Mouse (Mus musculus) testis, adult 2 months (tissue): Measurements from ENCODE around the gene Cox7b. TPM values are rescaled to one million over a fixed set of nuclear protein-coding genes. Genes with fewer than 3 reads are reported as not detected.

Experiments used
- H3K27ac ChIP-seq: fragments of 200-500 bp; 2 replicates; pipeline ENCODE4 v1.5.1; 2012; ENCODE audit warnings: low read depth, low read length; ENCODE audit not compliant: control insufficient read depth, insufficient read depth
- H3K27me3 ChIP-seq: fragments of 200-500 bp; 2 replicates; pipeline ENCODE4 v1.6.1; 2012; ENCODE audit warnings: mild to moderate bottlenecking, low read length, moderate library complexity; ENCODE audit not compliant: control insufficient read depth, insufficient read depth
- H3K36me3 ChIP-seq: fragments of 200-500 bp; 2 replicates; pipeline ENCODE4 v1.6.1; 2012; ENCODE audit warnings: mild to moderate bottlenecking, low read length; ENCODE audit not compliant: control insufficient read depth, insufficient read depth
- H3K4me1 ChIP-seq: fragments of 200-500 bp; 2 replicates; pipeline ENCODE4 v1.6.1; 2012; ENCODE audit warnings: low read length; ENCODE audit not compliant: control insufficient read depth, insufficient read depth
- H3K4me3 ChIP-seq: fragments of 200-500 bp; 2 replicates; pipeline ENCODE4 v1.5.1; 2012; ENCODE audit warnings: low read depth, mild to moderate bottlenecking, low read length, moderate library complexity, mixed read lengths; ENCODE audit not compliant: control insufficient read depth
- CTCF ChIP-seq: fragments of 200-500 bp; IDR thresholded peaks from 2 replicates; pipeline ENCODE4 v1.5.1; 2012; ENCODE audit warnings: low read depth, mild to moderate bottlenecking, inconsistent platforms, low read length, moderate library complexity; ENCODE audit not compliant: control insufficient read depth, insufficient read depth, insufficient replicate concordance
- POLR2A ChIP-seq: fragments of 200-500 bp; IDR thresholded peaks from 2 replicates; pipeline ENCODE4 v1.6.1; 2012; ENCODE audit warnings: low read depth, mild to moderate bottlenecking, inconsistent platforms, low read length, moderate library complexity; ENCODE audit not compliant: control insufficient read depth
- polyA plus RNA-seq: library from polyadenylated mRNA; depleted of rRNA; stranded (reverse); fragments of >200 nt; gene quantifications from 2 replicates; pipeline ENCODE4 v1.2.3, GENCODE M21; 2012

The Cox7b gene
- polyA plus RNA-seq, 1 experiment: 10.1 TPM

DNA sequence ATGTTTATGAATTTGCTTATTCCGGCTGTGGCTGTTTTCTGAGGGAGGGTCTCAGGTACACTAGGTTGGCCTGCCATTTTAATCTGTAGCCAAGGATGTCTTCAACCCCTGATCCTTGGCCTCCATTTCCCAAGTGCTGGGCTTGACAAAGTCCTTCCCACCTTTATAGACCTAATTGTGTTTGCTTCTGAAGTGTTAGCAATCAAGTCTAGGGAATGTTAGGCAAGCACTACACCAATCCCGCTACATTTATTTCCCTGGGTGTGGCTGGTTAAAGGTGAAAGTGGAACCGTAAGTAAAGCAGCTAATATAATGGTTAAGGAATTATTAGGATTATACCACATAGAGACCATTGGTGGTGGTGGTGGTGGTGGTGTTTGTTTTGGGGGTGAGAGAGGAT, 1.6 kb downstream of the Cox7b start:
- H3K4me3 ChIP-seq: no peak overlapping the region
- no peaks in the 10 kb centered on the region for H3K4me1 ChIP-seq
- TF ChIP-seq POLR2A: no peak
- TF ChIP-seq CTCF: no peak
- no peaks in the 10 kb centered on the region for H3K36me3 ChIP-seq
- no peak overlapping the region for H3K27ac ChIP-seq
- H3K27me3 ChIP-seq: no peaks in the 10 kb centered on the region

DNA sequence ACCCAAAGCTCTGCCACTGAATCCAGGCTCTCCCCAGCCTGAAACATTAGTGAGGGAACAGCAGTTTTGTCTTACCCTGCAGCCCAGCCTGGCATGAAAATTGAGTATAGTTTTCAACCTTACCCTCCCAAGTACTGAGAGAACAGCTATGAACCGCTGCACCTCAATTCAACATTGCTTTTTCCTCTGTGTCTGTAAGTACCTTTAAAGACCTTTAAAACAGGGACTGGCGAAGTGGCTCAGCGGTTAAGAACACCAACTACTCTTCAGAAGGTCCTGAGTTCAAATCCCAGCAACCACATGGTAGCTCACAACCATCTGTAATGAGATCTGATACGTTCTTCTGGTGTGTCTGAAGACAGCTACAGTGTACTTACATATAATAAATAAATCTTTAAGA, 2.0 kb downstream of the Cox7b start:
- H3K36me3 ChIP-seq: no peaks in the 10 kb centered on the region
- no peaks in the 10 kb centered on the region for H3K4me1 ChIP-seq
- H3K27ac ChIP-seq: no peak overlapping the region
- no peaks in the 10 kb centered on the region for H3K27me3 ChIP-seq
- TF ChIP-seq POLR2A: no peak
- no peak for TF ChIP-seq CTCF
- no peak overlapping the region for H3K4me3 ChIP-seq

DNA sequence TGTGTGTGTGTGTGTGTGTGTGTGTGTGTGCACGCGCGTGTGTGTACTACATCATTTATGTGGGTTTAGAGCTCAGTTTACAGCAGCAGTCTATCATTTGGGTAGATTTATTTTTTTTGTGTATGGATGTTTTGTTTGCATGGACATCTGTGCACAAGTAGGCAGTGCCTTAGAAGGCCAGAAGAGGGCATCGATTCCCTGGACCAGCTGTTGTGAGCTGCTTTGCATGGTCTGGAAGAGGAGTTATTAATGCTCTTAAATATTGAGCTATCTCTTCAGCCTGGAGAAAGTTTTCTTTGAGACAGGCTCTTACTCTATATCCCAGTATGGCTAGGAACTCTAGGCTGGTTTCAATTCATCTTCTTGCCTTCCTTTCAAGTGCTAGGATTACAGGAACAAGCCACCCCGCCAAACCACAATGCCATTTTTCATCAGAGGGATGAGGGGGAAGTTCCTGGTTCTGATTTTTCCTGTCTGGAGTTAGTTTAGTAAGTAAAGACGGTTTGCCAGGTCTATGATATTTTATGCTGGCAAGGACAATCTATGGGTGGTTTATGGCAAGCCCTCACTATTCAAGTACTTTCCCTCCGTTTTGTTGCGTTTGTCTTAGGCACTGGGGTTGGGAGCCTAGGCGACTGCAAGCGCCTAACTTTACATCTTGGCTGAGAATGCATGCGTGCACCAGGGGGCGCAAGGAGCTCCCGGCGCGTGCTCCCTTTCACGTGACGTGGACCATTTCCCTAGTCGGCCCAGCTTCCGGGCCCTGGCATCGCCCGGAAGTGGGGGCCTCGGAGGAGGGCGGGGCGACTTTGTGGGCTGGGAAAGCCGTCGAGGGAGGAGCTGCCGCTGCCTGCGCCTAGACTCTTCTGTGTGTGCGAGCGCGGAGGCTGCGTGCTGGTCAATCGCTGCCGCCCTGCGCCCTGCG, 11.2 kb downstream of the Cox7b start, which contains the start of gene Atp7a:
Gene Atp7a, plus strand, starts transcription at position 859 of the 925 bp plus-strand sequence.
- Histone ChIP-seq H3K36me3 (no peaks in the 10 kb centered on the region), H3K4me1 (no peaks in the 10 kb centered on the region), H3K4me3 (peak within 1 kb of the TSS; percentile 77), H3K27ac (peak within 1 kb of the TSS; percentile 74), H3K27me3 (no peaks in the 10 kb centered on the region)
- TF ChIP-seq CTCF: peak; percentile 58; the same call in 1 of the 2 replicates
- peak; percentile 69 for TF ChIP-seq POLR2A

- H3K4me3 ChIP-seq: peak overlapping the region; percentile 77
- no peaks in the 10 kb centered on the region for H3K36me3 ChIP-seq
- no peak for TF ChIP-seq POLR2A
- TF ChIP-seq CTCF: no peak
- peak overlapping the region; percentile 74; the same call in 1 of the 2 replicates for H3K27ac ChIP-seq
- H3K4me1 ChIP-seq: no peaks in the 10 kb centered on the region
- H3K27me3 ChIP-seq: no peaks in the 10 kb centered on the region
These were observed 11.8 kb downstream of the Cox7b start for GRCm38 (mm10) chrX:106027343-106027674.

GRCm38 (mm10) chrX:106030176-106030575, 14.7 kb downstream of the Cox7b start:
- TF ChIP-seq POLR2A (no peak), CTCF (no peak)
- H3K36me3 ChIP-seq: no peaks in the 10 kb centered on the region
- H3K4me3 ChIP-seq: no peak overlapping the region
- H3K27me3 ChIP-seq: no peaks in the 10 kb centered on the region
- no peaks in the 10 kb centered on the region for H3K4me1 ChIP-seq
- H3K27ac ChIP-seq: no peak overlapping the region

DNA sequence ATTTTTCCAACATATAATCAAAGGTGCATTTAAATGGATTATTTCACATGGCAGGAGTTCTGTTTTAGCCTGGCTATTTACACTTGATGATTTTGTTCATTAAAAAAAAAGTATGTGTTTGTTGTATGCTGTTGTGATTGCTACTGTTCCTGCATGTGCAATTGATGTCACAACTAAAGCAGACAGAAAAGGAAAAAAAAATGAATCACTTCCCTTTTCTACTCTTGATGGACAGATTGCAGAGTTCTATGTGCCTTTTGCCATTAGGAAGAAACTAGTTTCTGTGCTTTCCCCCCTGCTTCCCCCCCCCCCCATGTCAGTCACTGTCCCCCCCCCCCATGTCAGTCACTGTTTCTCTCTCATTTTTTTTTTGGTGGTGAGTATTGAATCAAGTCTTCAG, 15.6 kb downstream of the Cox7b start:
- Histone ChIP-seq H3K4me1 (no peaks in the 10 kb centered on the region), H3K27ac (no peak overlapping the region), H3K36me3 (no peaks in the 10 kb centered on the region), H3K27me3 (no peaks in the 10 kb centered on the region), H3K4me3 (no peak overlapping the region)
- no peak for TF ChIP-seq CTCF
- TF ChIP-seq POLR2A: no peak

GRCm38 (mm10) chrX:106035727-106036126, 20.2 kb downstream of the Cox7b start:
- no peaks in the 10 kb centered on the region for H3K36me3 ChIP-seq
- no peaks in the 10 kb centered on the region for H3K27me3 ChIP-seq
- TF ChIP-seq POLR2A (no peak), CTCF (no peak)
- H3K27ac ChIP-seq: no peak overlapping the region
- H3K4me1 ChIP-seq: no peaks in the 10 kb centered on the region
- H3K4me3 ChIP-seq: no peak overlapping the region
